ENCODE assay signal across 19 mouse cellular contexts in the genomic region with DNA sequence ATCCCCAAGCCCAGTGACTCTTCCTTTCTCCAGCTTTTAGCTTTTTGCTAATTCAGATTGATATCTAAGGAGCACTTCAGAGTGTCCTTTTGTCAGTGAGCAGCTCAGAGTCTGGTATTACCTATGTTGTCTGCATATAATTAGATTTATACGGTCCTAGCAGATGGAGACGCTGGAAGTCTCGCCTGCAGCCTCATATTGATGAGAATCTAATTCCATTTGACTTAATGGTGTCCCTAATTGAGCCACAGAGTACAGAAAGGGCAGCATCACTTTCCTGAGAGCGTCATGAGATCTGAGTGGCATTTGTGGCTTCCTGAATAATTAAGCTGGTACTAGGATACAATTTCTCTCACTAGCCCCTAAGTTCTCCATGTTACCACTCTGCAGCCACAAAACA.
"Had no signal": no experiment of that assay in that cellular context is flagged by ENCODE, and none has a peak within 500 bp of the region (broad histone marks: within the 10 kb centered on the region; RNA-seq: fewer than 3 reads in every experiment).

No protein-coding gene starts in this region.

- H3K4me1 ChIP-seq: limb, embryonic 15.5 days; midbrain, embryonic 12.5 days; midbrain, embryonic 15.5 days; stomach, embryonic 15.5 days had no signal

- H3K4me3 ChIP-seq: limb, embryonic 12.5 days; limb, embryonic 15.5 days; midbrain, embryonic 12.5 days; midbrain, embryonic 15.5 days; stomach, embryonic 15.5 days had no signal

- ATAC-seq: liver, postnatal 0 days; lung, postnatal 0 days; midbrain, embryonic 15.5 days had no signal

- H3K27ac ChIP-seq: limb, embryonic 12.5 days; limb, embryonic 15.5 days; liver, embryonic 14.5 days; macrophage; midbrain, embryonic 12.5 days; midbrain, embryonic 15.5 days; stomach, embryonic 15.5 days had no signal

- H3K4me2 ChIP-seq: limb, embryonic 12.5 days; limb, embryonic 15.5 days; liver, embryonic 11.5 days; lung, embryonic 14.5 days; midbrain, embryonic 12.5 days; midbrain, embryonic 15.5 days; stomach, embryonic 15.5 days had no signal

- H3K9me3 ChIP-seq: limb, embryonic 12.5 days; limb, embryonic 15.5 days; midbrain, embryonic 12.5 days; midbrain, embryonic 15.5 days; stomach, embryonic 15.5 days had no signal

- H3K9ac ChIP-seq: limb, embryonic 12.5 days; limb, embryonic 15.5 days; liver, embryonic 14.5 days; liver, postnatal 0 days; lung, embryonic 14.5 days; midbrain, embryonic 12.5 days; midbrain, embryonic 15.5 days; stomach, embryonic 15.5 days had no signal

- H3K27me3 ChIP-seq: limb, embryonic 12.5 days; limb, embryonic 15.5 days; midbrain, embryonic 12.5 days; midbrain, embryonic 15.5 days; stomach, embryonic 15.5 days had no signal

- H3K36me3 ChIP-seq: limb, embryonic 12.5 days; limb, embryonic 15.5 days; midbrain, embryonic 12.5 days; midbrain, embryonic 15.5 days; stomach, embryonic 15.5 days had no signal

- DNase-seq: kidney, adult 18-20 months; kidney, adult 9 months; kidney, postnatal 14 days; kidney, postnatal 4 days; left cerebral cortex, postnatal 4 days; liver, postnatal 0 days; lung, embryonic 14.5 days; right cerebral cortex, postnatal 25 days; spleen, adult 18-20 months; thymus, postnatal 25 days had no signal
